Mouse (Mus musculus): ENCODE results near the gene Deaf1.

Deaf1 gene

DNA sequence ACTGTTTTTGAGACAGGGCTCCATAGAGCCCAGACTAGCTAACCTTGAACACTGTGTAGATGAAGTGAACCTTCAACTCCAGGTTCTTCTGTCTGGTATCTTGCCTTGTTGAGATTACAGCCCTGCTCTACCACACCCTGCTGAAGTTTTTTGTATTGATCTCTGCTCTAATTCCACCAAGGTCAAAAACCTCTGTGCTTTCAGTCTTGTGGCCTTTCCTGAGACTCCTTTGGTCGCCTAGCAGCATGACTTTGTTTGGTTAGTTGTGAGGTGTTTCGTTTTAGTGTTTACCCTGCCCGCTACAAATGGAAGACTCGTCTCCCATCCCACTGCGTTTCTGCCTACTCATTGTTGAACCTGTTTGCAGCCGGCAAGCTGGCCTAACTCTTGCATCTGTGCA lies 23.6 kb upstream of the Deaf1 start:
- Histone ChIP-seq H3K36me3 (ENCODE audit: control insufficient read depth, insufficient read depth, low read length, poor library complexity, severe bottlenecking) (no peaks in the 10 kb centered on the region), H3K27me3 (ENCODE audit: control insufficient read depth, insufficient read depth, low read length, poor library complexity, severe bottlenecking) (no peaks in the 10 kb centered on the region)
- DNase-seq (ENCODE audit: low read depth, low spot score), result no peak

GRCm38 (mm10) chr7:141344787-141345186 lies 17.3 kb upstream of the Deaf1 start:
- Histone ChIP-seq H3K36me3 (ENCODE audit: control insufficient read depth, insufficient read depth, low read length, poor library complexity, severe bottlenecking) (no peaks in the 10 kb centered on the region), H3K27me3 (ENCODE audit: control insufficient read depth, insufficient read depth, low read length, poor library complexity, severe bottlenecking) (no peaks in the 10 kb centered on the region)
- no peak for DNase-seq (ENCODE audit: low read depth, low spot score)

GRCm38 (mm10) chr7:141343696-141344095 lies 16.2 kb upstream of the Deaf1 start:
- DNase-seq (ENCODE audit: low read depth, low spot score), result no peak
- Histone ChIP-seq H3K27me3 (ENCODE audit: control insufficient read depth, insufficient read depth, low read length, poor library complexity, severe bottlenecking) (no peaks in the 10 kb centered on the region), H3K36me3 (ENCODE audit: control insufficient read depth, insufficient read depth, low read length, poor library complexity, severe bottlenecking) (no peaks in the 10 kb centered on the region)

GRCm38 (mm10) chr7:141343230-141343629 lies 15.7 kb upstream of the Deaf1 start:
- no peak for DNase-seq (ENCODE audit: low read depth, low spot score)
- no peaks in the 10 kb centered on the region for H3K36me3 ChIP-seq (ENCODE audit: control insufficient read depth, insufficient read depth, low read length, poor library complexity, severe bottlenecking)
- no peaks in the 10 kb centered on the region for H3K27me3 ChIP-seq (ENCODE audit: control insufficient read depth, insufficient read depth, low read length, poor library complexity, severe bottlenecking)

DNA sequence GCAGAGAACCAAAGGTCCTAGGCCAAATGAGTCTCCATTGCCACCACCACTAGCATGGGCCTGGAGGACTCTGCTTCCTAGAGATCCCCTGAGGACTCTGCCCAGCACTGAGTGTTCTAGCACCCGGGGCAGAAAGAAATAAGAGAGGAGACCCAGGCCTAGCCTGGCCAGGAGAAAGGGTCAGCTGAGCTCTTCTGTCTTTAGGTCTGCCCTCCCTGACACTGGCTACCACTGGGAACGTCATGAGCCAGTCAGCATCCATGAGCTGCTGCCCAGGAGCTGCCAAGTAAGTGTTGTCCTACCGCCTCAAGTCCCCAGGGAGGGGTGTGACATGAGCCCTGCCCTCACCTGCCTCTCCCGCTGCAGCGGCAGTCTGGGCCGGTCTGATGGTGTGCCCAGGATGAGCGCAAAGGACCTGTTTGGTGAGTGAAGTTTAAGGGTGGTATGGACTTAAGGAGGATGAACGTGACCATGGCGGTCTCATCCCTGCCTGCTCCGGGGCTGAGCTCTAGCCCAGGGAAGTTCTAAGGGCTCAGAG lies 14.3 kb upstream of the Deaf1 start:
- DNase-seq (ENCODE audit: low read depth, low spot score), result no peak
- Histone ChIP-seq H3K27me3 (ENCODE audit: control insufficient read depth, insufficient read depth, low read length, poor library complexity, severe bottlenecking) (no peaks in the 10 kb centered on the region), H3K36me3 (ENCODE audit: control insufficient read depth, insufficient read depth, low read length, poor library complexity, severe bottlenecking) (no peaks in the 10 kb centered on the region)

DNA sequence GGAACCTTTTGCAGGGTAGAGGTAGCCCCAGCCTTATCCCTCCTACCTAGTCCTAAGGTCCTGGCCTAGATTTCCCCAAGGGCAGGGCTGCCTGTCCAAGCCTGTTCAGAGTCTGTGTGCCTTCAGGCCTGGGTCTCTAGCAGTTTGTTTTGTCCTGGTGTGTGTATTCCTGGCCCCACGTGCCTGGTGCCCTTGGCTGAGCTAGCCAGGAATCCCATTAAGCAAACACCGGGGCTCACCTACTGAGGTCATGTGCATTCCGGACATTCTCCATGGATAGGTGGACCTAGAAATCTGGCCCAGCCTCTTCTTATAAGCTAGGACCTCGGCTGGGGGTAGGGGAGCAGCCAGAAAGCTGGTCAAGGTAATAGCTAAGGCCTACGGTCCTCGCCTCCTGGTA lies 13.0 kb upstream of the Deaf1 start:
- Histone ChIP-seq H3K36me3 (ENCODE audit: control insufficient read depth, insufficient read depth, low read length, poor library complexity, severe bottlenecking) (peaks cover under 1% of the 10 kb centered on the region; the same call in 1 of the 2 replicates), H3K27me3 (ENCODE audit: control insufficient read depth, insufficient read depth, low read length, poor library complexity, severe bottlenecking) (no peaks in the 10 kb centered on the region)
- DNase-seq (ENCODE audit: low read depth, low spot score), result no peak

DNA sequence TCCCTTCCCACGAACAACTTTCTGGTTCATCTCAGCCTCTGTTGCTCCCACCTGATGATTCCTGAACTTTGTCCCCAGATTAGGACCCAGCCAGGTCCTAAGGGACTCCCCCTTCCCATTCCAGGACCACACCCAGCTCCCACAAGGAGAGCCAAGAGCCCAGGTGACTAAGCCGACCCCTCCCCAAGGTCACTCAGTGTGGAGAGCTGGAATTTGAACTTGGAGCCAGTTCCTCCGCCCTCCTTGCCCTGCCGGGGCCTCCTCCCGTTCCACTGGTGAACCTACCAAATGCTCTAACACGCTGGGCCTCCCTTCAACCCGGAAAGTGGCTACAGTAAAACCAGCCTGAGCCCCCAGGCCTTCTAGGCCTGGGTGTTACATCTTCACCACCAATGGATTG lies 12.5 kb upstream of the Deaf1 start:
- H3K27me3 ChIP-seq (ENCODE audit: control insufficient read depth, insufficient read depth, low read length, poor library complexity, severe bottlenecking), result no peaks in the 10 kb centered on the region
- DNase-seq (ENCODE audit: low read depth, low spot score), result no peak
- H3K36me3 ChIP-seq (ENCODE audit: control insufficient read depth, insufficient read depth, low read length, poor library complexity, severe bottlenecking), result peaks cover 3% of the 10 kb centered on the region; the same call in 1 of the 2 replicates

DNA sequence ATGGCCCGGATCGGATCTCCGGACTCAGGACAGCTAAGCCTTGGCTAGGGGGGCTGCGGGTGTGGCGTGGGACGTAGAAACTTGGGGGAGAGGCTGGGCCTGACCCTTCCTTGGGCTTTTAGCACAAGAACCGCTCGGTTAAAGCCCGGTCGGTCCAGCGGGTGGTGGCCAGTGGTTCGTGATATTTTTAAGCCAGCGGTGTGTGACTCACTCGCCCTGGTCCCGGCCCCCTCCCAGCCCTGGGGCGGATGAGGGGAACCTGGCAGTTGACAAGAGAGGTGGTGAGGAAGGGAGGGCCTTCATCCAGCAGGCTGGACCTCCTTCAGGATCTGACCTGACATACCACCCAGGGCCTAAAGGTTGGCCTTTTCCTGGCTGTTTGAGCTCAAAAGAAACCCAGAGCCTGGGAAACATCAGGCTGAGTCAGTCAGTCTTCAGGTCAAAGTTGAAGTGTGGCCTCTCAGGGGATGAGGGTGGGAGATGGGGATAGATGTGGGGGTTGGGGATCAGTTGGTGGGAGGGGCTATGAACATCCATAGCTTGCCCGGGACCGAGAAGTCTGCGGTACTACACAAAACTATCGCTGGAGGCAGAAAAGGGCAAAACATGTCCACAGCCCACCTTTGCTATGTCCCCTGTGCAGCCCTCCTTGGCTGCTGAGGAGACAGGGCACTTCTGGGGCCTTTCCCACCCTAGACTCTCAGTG lies 11.9 kb upstream of the Deaf1 start:
- no peak for DNase-seq (ENCODE audit: low read depth, low spot score)
- Histone ChIP-seq H3K27me3 (ENCODE audit: control insufficient read depth, insufficient read depth, low read length, poor library complexity, severe bottlenecking) (no peaks in the 10 kb centered on the region), H3K36me3 (ENCODE audit: control insufficient read depth, insufficient read depth, low read length, poor library complexity, severe bottlenecking) (peaks cover 3% of the 10 kb centered on the region; the same call in 1 of the 2 replicates)

- peaks cover 3% of the 10 kb centered on the region; the same call in 1 of the 2 replicates for H3K36me3 ChIP-seq (ENCODE audit: control insufficient read depth, insufficient read depth, low read length, poor library complexity, severe bottlenecking)
- DNase-seq (ENCODE audit: low read depth, low spot score), result peak; percentile 60
- no peaks in the 10 kb centered on the region for H3K27me3 ChIP-seq (ENCODE audit: control insufficient read depth, insufficient read depth, low read length, poor library complexity, severe bottlenecking)
Measured at GRCm38 (mm10) chr7:141338576-141339131, 11.2 kb upstream of the Deaf1 start, which contains the start of gene Eps8l2. Eps8l2 (plus strand) TSS chr7:141338880.

DNA sequence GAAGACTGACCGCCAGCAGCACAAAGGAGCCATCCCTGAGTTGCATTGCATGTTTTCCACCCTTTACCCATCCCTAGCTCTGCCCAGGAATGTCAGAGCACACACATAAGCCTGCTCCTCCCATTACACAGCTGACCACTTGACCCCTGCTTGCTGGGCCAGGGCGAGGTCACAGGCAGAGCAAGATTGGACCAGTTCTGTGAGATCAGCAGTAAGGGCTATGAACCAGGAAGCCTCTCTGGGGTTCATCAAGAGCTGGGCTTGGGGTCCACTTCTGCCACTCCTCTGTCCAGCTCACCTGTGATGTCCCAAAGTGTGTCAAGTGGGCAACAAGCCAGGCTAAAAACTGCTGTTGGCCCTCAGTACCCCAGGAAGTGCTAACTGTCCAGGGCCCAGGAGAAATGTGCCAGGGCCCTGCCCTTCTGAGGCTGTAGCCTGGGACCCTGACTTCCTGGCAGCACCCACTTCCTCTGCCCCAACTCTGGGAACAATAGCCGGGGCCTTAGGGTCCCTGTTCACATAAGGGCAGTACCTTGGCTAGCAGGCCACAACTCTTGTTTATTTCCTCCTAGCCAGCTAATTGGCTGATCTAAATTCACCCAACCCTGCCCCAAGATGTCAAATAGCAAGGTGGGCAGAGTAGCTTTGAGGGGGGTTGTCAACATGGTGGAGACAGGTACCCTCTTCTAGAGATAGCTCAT lies 10.4 kb upstream of the Deaf1 start:
- DNase-seq (ENCODE audit: low read depth, low spot score), result no peak
- H3K27me3 ChIP-seq (ENCODE audit: control insufficient read depth, insufficient read depth, low read length, poor library complexity, severe bottlenecking), result no peaks in the 10 kb centered on the region
- H3K36me3 ChIP-seq (ENCODE audit: control insufficient read depth, insufficient read depth, low read length, poor library complexity, severe bottlenecking), result peaks cover 3% of the 10 kb centered on the region

DNA sequence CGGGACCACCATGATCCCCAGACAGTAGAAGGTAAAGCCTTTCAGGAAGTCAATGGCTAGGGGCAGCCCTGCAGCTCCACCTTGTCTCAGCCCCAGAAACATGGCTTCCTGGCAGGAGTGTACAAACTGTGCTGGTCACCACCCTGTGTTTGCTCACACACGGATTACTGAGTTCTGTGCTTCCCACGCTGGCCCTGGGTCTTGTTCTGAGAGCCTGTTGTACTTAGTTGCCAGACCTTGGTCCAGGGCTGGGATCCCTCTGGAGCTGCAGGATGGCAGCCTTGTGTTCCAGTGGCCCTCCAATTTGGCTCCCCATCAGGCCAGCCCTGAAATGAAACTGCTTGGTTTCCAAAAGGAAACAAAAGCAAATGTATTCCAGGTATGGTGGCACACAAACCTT lies 8.8 kb upstream of the Deaf1 start:
- no peak for DNase-seq (ENCODE audit: low read depth, low spot score)
- H3K27me3 ChIP-seq (ENCODE audit: control insufficient read depth, insufficient read depth, low read length, poor library complexity, severe bottlenecking), result no peaks in the 10 kb centered on the region
- H3K36me3 ChIP-seq (ENCODE audit: control insufficient read depth, insufficient read depth, low read length, poor library complexity, severe bottlenecking), result peaks cover 3% of the 10 kb centered on the region

GRCm38 (mm10) chr7:141335682-141336081 lies 8.2 kb upstream of the Deaf1 start:
- DNase-seq (ENCODE audit: low read depth, low spot score), result no peak
- H3K36me3 ChIP-seq (ENCODE audit: control insufficient read depth, insufficient read depth, low read length, poor library complexity, severe bottlenecking), result peaks cover 3% of the 10 kb centered on the region
- no peaks in the 10 kb centered on the region for H3K27me3 ChIP-seq (ENCODE audit: control insufficient read depth, insufficient read depth, low read length, poor library complexity, severe bottlenecking)

DNA sequence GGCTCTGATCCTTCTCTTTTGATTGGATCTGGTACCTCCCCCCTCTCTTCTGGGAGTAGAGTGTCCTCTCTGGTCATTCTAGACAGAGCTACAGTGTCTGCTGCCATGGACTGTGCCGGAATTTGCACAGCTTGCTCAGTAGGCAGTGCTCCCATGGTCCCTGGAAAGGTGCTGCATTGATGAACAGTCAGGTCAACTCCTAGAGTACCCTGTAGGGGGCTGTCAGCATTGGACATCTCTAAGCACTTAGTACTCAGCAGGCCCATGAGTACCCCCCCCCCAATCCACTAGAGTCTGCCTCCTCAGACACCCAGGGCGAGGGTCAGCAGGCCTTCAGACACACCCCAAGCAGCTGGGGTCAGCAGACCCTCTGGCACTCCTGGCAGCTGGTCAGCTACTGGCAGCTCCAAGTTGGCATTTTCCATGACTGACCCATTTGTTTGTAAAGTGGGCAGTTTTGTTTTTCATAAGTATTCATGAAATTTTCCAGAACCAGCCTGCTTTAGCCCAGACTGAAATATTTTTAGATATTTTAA lies 7.6 kb upstream of the Deaf1 start:
- no peak for DNase-seq (ENCODE audit: low read depth, low spot score)
- Histone ChIP-seq H3K36me3 (ENCODE audit: control insufficient read depth, insufficient read depth, low read length, poor library complexity, severe bottlenecking) (peaks cover 3% of the 10 kb centered on the region), H3K27me3 (ENCODE audit: control insufficient read depth, insufficient read depth, low read length, poor library complexity, severe bottlenecking) (no peaks in the 10 kb centered on the region)

GRCm38 (mm10) chr7:141331990-141332389 lies 4.5 kb upstream of the Deaf1 start:
- no peaks in the 10 kb centered on the region for H3K27me3 ChIP-seq (ENCODE audit: control insufficient read depth, insufficient read depth, low read length, poor library complexity, severe bottlenecking)
- no peak for DNase-seq (ENCODE audit: low read depth, low spot score)
- H3K36me3 ChIP-seq (ENCODE audit: control insufficient read depth, insufficient read depth, low read length, poor library complexity, severe bottlenecking), result peaks cover 3% of the 10 kb centered on the region

DNA sequence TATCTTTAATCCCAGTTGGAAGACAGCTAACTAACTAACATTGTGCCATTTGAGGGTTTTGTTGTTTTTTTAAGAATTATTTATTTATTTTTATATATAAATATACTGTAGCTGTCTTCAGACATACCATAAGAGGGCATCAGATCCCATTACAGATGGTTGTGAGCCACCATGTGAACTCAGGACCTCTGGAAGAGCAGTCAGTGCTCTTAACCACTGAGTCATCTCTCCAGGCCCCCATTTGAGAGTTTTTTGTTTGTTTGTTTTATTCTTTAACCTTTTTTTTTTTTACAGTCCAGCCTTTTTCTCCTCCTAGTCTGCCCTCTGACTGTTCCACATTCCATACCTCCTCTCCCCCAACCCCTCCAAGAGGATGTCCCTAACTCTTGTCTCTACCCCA lies 3.2 kb upstream of the Deaf1 start:
- Histone ChIP-seq H3K36me3 (ENCODE audit: control insufficient read depth, insufficient read depth, low read length, poor library complexity, severe bottlenecking) (peaks cover 3% of the 10 kb centered on the region), H3K27me3 (ENCODE audit: control insufficient read depth, insufficient read depth, low read length, poor library complexity, severe bottlenecking) (no peaks in the 10 kb centered on the region)
- no peak for DNase-seq (ENCODE audit: low read depth, low spot score)

All from splenic B cell, adult 2 months (primary cell).